Mouse (Mus musculus): ENCODE measurements around the gene Hnrnpl.

DNA sequence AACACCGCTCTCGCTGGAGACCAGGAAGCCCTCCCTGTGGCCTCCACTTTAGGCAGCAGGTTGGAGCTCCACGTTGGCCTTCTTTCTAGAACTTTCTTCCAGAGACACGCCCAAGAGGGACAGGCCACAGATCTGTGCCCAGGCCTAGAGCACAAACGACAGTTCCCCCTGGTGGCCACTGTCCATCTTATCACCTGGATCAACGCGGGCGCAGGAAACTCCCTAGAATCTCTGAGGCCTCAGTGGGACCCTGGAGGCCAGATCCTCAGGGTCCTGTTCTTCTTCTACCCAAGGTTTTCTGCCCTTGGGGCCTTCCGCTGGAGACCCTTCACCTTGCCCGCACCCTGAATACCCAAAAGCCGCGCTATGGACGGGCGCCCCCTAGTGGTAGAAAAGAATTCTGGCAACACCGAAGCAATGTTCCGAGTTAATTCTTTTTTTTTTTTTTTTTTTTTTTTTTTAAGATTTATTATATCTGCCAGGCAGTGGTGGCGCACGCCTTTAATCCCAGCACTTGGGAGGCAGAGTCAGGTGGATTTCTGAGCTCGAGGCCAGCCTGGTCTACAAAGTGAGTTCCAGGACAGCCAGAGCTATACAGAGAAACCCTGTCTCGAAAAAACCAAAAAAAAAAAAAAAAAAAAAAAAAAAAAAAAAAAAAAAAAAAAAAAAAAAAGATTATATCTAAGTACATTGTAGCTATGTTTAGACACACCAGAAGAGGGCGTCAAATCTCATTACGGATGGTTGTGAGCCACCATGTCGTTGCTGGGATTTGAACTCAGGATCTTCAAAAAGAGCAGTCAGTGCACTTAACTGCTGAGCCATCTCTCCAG is 59.4 kb downstream of the Hnrnpl start:
- TF ChIP-seq CTCF (IDR thresholded peaks at IDR 0.05) (peak; percentile 82), EP300 (IDR thresholded peaks at IDR 0.05) (0 out of 2 replicates have a peak, but pooled peaks have one; percentile 7)

Data from lung, postnatal 0 days (tissue).